Mouse (Mus musculus): Measurements from ENCODE around the gene Hivep3. TPM values are rescaled to one million over a fixed set of nuclear protein-coding genes. Genes with fewer than 3 reads are reported as not detected.

Hivep3 gene
- polyA plus RNA-seq, 1 experiment from 2014 or later, result 5.7 TPM

DNA sequence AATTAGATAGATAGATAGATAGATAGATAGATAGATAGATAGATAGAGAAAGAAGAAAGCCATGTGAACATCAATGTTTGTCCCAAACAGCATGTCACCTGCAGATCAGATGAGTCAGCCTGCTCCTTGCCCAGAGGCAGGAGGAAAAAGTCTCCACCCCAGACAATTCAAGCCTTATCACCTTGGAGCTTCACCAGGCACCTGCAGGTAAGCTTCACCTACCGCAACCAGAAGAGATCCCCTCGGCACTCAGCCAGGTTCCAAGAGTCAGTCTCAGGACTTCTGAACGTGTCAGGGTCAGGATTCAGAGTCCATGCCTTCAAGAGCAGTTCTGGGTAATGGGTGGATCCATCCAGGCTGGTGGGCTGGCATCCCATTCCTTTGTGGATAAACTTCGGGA lies 445.5 kb downstream of the Hivep3 start:
- H3K9me3 ChIP-seq (ENCODE audit: control insufficient read depth, low read length), result no peaks in the 10 kb centered on the region
- no peak overlapping the region for H3K4me2 ChIP-seq (ENCODE audit: low read depth)
- ATAC-seq (ENCODE audit: insufficient read depth, low FRiP score, low TSS enrichment), result no peak
- no peak overlapping the region for H3K9ac ChIP-seq (ENCODE audit: low read length)
- H3K4me3 ChIP-seq (ENCODE audit: low read depth, low read length), result no peak overlapping the region
- WGBS, result 88% methylated on average over 4 of the region's 4 CpGs
- DNase-seq (ENCODE audit: low spot score), result no peak
- no peaks in the 10 kb centered on the region for H3K36me3 ChIP-seq (ENCODE audit: control insufficient read depth, insufficient read depth, low read length)
- no peak overlapping the region for H3K27ac ChIP-seq (ENCODE audit: low read depth, low read length)
- H3K27me3 ChIP-seq (ENCODE audit: control insufficient read depth, insufficient read depth, low read length), result no peaks in the 10 kb centered on the region
- H3K4me1 ChIP-seq (ENCODE audit: control insufficient read depth, insufficient read depth, low read length), result no peaks in the 10 kb centered on the region

DNA sequence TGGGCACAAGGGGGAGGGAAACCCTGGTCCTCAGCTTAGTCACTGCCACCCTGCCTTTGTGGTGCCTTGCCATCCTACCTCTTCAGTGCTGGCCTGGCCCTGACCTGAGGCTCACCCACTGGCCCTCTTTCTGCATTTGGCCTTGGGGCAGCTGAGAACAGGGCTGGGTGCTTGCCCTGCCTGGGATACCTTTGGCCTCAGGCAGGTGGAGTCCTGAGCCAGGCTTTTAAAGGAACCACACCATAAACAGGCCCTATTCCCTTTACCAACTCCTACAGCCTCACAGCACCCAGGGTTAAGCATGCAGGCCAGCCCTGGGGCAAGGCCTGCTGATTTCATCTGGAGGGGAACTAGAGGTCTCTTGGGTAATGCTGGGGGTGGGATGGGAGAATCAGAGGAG lies 447.0 kb downstream of the Hivep3 start:
- no peak for ATAC-seq (ENCODE audit: insufficient read depth, low FRiP score, low TSS enrichment)
- Histone ChIP-seq H3K36me3 (ENCODE audit: control insufficient read depth, insufficient read depth, low read length) (no peaks in the 10 kb centered on the region), H3K27ac (ENCODE audit: low read depth, low read length) (no peak overlapping the region), H3K9ac (ENCODE audit: low read length) (no peak overlapping the region), H3K4me3 (ENCODE audit: low read depth, low read length) (no peak overlapping the region), H3K4me2 (ENCODE audit: low read depth) (no peak overlapping the region), H3K9me3 (ENCODE audit: control insufficient read depth, low read length) (no peaks in the 10 kb centered on the region), H3K27me3 (ENCODE audit: control insufficient read depth, insufficient read depth, low read length) (no peaks in the 10 kb centered on the region), H3K4me1 (ENCODE audit: control insufficient read depth, insufficient read depth, low read length) (no peaks in the 10 kb centered on the region)
- DNase-seq (ENCODE audit: low spot score), result no peak

- Histone ChIP-seq H3K27me3 (ENCODE audit: control insufficient read depth, insufficient read depth, low read length) (no peaks in the 10 kb centered on the region), H3K4me3 (ENCODE audit: low read depth, low read length) (no peak overlapping the region), H3K9me3 (ENCODE audit: control insufficient read depth, low read length) (no peaks in the 10 kb centered on the region), H3K36me3 (ENCODE audit: control insufficient read depth, insufficient read depth, low read length) (no peaks in the 10 kb centered on the region), H3K4me2 (ENCODE audit: low read depth) (no peak overlapping the region), H3K4me1 (ENCODE audit: control insufficient read depth, insufficient read depth, low read length) (peaks cover 5% of the 10 kb centered on the region; the same call in 1 of the 2 replicates), H3K27ac (ENCODE audit: low read depth, low read length) (no peak overlapping the region), H3K9ac (ENCODE audit: low read length) (no peak overlapping the region)
- WGBS, result 26% methylated on average over 5 of the region's 5 CpGs
- DNase-seq (ENCODE audit: low spot score) (no peak), ATAC-seq (ENCODE audit: insufficient read depth, low FRiP score, low TSS enrichment) (no peak)
Observed at GRCm38 (mm10) chr4:120184374-120184991, 450.9 kb downstream of the Hivep3 start.

DNA sequence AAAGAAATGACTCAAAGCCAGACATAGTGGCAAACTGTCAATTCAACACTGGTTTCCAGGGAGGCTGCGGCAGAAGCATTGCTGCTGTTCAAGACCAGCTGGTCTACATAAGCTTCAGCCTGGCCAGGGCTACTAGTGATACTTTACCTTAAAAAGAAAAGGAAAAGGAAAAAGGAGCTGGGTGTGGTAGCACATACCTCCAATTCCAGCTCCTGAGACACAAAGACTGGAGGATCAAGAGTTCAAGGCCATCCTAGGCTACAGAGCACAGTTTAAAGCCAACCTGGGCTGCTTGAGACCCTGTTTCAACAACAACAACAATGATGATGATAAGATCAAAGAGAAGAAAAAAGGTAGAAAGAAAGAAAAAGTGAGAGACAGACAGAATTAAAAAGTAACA lies 452.9 kb downstream of the Hivep3 start:
- H3K9me3 ChIP-seq (ENCODE audit: control insufficient read depth, low read length), result no peaks in the 10 kb centered on the region
- ATAC-seq (ENCODE audit: insufficient read depth, low FRiP score, low TSS enrichment), result no peak
- H3K4me1 ChIP-seq (ENCODE audit: control insufficient read depth, insufficient read depth, low read length), result peaks cover 5% of the 10 kb centered on the region; the same call in 1 of the 2 replicates
- 96% methylated on average over 1 of the region's 1 CpGs for WGBS
- no peak overlapping the region for H3K9ac ChIP-seq (ENCODE audit: low read length)
- H3K4me3 ChIP-seq (ENCODE audit: low read depth, low read length), result no peak overlapping the region
- no peak overlapping the region for H3K4me2 ChIP-seq (ENCODE audit: low read depth)
- no peaks in the 10 kb centered on the region for H3K36me3 ChIP-seq (ENCODE audit: control insufficient read depth, insufficient read depth, low read length)
- no peaks in the 10 kb centered on the region for H3K27me3 ChIP-seq (ENCODE audit: control insufficient read depth, insufficient read depth, low read length)
- no peak overlapping the region for H3K27ac ChIP-seq (ENCODE audit: low read depth, low read length)
- no peak for DNase-seq (ENCODE audit: low spot score)

DNA sequence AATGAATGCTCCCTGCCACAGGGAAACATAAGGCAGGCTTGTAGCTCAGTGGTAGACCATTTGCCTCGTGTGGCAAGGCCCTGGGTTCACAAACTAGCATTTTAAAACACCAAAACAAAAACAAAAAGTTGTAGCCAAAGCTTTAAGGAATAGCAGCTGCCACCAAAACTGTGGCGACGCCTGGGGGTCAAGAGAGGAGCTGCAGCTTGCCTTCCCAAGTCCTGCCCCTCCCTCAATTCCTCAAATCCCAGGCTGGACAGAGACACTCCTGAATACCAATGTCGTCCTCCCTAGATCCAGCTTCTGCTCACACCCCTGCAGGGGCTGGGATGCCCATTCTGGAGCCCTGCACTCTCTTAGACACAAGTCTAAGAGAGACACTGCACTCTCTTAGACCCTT lies 453.4 kb downstream of the Hivep3 start:
- DNase-seq (ENCODE audit: low spot score), result no peak
- Histone ChIP-seq H3K27me3 (ENCODE audit: control insufficient read depth, insufficient read depth, low read length) (no peaks in the 10 kb centered on the region), H3K4me1 (ENCODE audit: control insufficient read depth, insufficient read depth, low read length) (peaks cover 5% of the 10 kb centered on the region; the same call in 1 of the 2 replicates), H3K36me3 (ENCODE audit: control insufficient read depth, insufficient read depth, low read length) (no peaks in the 10 kb centered on the region), H3K27ac (ENCODE audit: low read depth, low read length) (no peak overlapping the region), H3K9me3 (ENCODE audit: control insufficient read depth, low read length) (no peaks in the 10 kb centered on the region), H3K9ac (ENCODE audit: low read length) (no peak overlapping the region), H3K4me2 (ENCODE audit: low read depth) (no peak overlapping the region), H3K4me3 (ENCODE audit: low read depth, low read length) (no peak overlapping the region)
- ATAC-seq (ENCODE audit: insufficient read depth, low FRiP score, low TSS enrichment), result no peak
- 6% methylated on average over 4 of the region's 4 CpGs for WGBS

Other genes starting within 250 kb of the Hivep3 start
- gene Rimkla, start 241.2 kb upstream of the Hivep3 start, polyA plus RNA-seq (2014; fragmentation: Nextera tagmentation; extraction: Ambion mirVana), result 9.5 and 9.6 TPM in 2 replicates
- 21.4 and 22.6 TPM in 2 replicates for gene Foxj3, start 196.8 kb upstream of the Hivep3 start, polyA plus RNA-seq (2014; fragmentation: Nextera tagmentation; extraction: Ambion mirVana)
- 2.3 and 3.0 TPM in 2 replicates for gene Frg2f1, start 194.3 kb upstream of the Hivep3 start, polyA plus RNA-seq (2014; fragmentation: Nextera tagmentation; extraction: Ambion mirVana)
- gene Guca2a, start 96.1 kb upstream of the Hivep3 start, polyA plus RNA-seq (2014; fragmentation: Nextera tagmentation; extraction: Ambion mirVana), result not detected in 2 replicates
- gene Guca2b, start 74.8 kb upstream of the Hivep3 start, polyA plus RNA-seq (2014; fragmentation: Nextera tagmentation; extraction: Ambion mirVana), result not detected in 2 replicates